Mouse (Mus musculus) retina, postnatal 7 days (tissue): ENCODE data around the gene Prep.

Experiments used
- DNase-seq: peaks from one replicate; pipeline ENCODE4 v3.0.0-alpha.2; 2012; ENCODE audit warnings: low read depth, low spot score

Prep gene

GRCm38 (mm10) chr10:45066931-45067308, at the start of gene Prep:
TSS of gene Prep (plus strand) at chr10:45067203.
- DNase-seq = peak; percentile 74

GRCm38 (mm10) chr10:45017352-45017751, 49.7 kb upstream of the Prep start:
- no peak for DNase-seq

GRCm38 (mm10) chr10:45017851-45018250, 49.2 kb upstream of the Prep start:
- no peak for DNase-seq

- DNase-seq = no peak
These were observed 47.6 kb upstream of the Prep start for GRCm38 (mm10) chr10:45019418-45019817.

DNA sequence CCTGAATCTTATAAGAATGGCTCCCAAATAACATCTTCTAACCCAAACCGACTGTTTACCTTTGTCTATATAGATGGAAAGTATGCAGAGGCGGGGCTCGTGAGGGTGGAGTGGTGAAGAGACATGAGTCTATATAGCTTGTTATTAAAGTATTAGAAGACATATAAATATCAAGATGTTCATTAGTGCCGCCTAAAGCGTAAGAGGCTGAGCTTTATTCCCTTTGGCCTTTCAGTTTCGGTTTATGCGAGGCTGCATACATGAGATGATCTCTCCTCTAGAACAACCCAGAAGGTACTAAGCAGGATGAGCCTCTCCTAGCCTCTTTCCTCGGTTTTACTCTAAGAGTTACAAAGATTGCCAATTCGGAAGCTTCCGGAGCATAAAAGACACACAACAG, 47.2 kb upstream of the Prep start:
- DNase-seq = no peak

- no peak for DNase-seq
These were observed 46.7 kb upstream of the Prep start for GRCm38 (mm10) chr10:45020291-45020690.

DNA sequence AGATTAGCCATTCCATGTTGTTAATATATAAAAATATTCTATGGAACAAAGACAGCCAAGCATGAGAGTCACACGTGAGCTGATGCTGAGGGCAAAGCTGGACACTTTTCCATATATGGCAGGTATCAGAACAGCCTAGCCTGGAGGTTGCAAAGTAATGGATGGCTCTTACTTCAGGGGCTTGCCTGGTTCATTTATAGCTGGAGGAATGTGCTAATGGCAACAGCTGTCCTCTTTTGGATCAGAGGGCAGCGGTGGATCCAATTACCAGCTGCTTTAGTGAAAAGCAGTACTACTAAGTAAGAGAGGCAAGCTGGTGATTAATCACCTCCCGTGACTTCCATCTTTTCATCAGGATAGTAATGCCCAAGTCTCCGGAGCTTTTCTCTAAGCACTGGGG, 41.8 kb upstream of the Prep start:
- no peak for DNase-seq

GRCm38 (mm10) chr10:45026935-45027334, 40.1 kb upstream of the Prep start:
- no peak for DNase-seq

GRCm38 (mm10) chr10:45045268-45045928, 21.6 kb upstream of the Prep start:
- peak; percentile 65 for DNase-seq

- no peak for DNase-seq
These were observed 18.8 kb upstream of the Prep start for GRCm38 (mm10) chr10:45048158-45048557.

- DNase-seq = no peak
These were observed 18.4 kb upstream of the Prep start for GRCm38 (mm10) chr10:45048622-45049021.

DNA sequence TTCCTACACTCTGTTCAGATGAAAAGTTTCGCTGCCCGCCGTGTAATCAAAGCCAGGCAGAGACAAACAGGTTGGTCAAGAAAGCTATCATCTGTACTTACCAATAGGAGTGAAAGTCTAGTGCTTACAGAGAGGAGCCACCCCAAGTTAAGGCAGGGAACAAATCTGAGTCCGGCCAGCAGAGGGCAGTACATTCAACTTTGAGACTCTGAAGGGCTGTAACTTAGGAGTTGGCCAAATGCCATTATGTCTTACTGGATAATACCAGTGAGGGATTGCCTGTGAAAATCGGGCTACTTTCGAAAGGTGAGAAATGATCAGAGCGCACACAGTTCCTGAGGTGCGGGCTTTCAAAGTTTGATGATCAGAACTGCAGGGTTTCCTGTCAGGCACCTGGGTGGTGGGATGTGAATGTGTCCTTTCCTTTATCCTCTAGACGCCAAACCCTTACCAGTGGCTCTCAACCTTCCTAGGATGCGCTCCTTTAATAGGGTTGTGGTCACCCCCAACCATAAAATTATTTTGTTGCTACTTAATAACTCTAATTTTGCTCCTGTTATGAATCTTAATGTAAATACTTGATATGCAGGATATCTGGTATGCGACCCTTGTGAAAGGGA, 15.8 kb upstream of the Prep start:
- peak; percentile 80 for DNase-seq

GRCm38 (mm10) chr10:45058361-45058760, 8.6 kb upstream of the Prep start:
- DNase-seq = no peak

GRCm38 (mm10) chr10:45060841-45061240, 6.2 kb upstream of the Prep start:
- DNase-seq = no peak

DNA sequence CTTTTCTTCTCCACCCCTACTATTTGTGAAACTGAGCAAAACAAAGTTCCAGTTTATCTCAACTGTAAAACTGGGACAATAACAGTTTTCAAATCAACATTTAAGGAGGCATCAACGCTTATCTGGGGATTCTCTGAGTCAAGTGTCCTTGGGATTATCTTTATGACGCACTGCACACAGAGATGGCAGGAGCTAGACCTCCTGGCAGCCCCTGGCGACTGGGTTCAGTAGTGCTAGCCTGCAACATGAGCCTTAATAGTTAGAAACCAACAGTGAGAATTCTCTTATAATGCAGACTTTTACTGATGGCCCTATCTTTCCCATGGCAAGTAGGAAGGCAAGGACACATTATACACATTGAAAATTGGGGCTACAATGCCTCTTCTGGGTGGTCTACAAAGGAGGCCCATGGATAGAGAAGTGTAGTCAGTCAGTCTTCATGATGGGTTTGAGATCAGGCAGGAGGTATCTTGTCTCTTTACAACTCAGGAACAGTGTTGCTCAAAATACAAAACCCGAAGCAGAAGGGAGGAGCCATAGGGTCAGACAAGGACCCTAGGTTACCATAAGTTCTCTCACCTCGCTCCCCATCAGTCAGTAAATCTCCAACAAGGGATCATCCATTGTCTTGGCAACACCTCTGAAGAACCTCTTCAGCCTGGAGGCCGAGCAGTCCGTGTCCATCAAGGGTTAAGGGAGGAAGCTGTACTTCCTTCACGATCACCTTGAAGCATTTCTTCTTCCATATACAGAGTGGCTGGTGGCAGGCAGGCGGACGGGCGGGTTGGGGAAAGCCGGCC, 672 bp upstream of the Prep start:
- no peak for DNase-seq

GRCm38 (mm10) chr10:45067436-45067925, 478 bp downstream of the Prep start:
- no peak for DNase-seq

DNA sequence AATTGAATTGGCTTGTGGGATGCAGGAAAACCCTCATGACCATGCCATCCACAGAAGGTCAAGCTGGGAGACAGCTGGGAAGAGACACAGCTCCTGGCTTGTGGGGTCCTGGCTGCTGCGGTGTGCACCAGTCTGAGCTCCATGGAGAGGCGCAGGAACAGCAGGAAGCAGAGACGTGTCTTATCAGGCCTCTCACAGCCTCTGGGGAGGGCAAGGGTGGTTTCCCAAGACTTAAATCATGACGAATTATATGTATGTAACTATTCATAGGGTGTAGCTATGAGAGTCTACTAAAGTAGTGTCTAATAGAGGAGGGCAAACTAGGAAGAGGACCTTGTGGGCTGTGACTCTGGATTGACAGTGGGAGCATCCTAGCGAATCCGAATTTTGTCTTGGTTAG, 2.6 kb downstream of the Prep start:
- DNase-seq = no peak

GRCm38 (mm10) chr10:45070362-45070761, 3.4 kb downstream of the Prep start:
- DNase-seq = no peak

DNA sequence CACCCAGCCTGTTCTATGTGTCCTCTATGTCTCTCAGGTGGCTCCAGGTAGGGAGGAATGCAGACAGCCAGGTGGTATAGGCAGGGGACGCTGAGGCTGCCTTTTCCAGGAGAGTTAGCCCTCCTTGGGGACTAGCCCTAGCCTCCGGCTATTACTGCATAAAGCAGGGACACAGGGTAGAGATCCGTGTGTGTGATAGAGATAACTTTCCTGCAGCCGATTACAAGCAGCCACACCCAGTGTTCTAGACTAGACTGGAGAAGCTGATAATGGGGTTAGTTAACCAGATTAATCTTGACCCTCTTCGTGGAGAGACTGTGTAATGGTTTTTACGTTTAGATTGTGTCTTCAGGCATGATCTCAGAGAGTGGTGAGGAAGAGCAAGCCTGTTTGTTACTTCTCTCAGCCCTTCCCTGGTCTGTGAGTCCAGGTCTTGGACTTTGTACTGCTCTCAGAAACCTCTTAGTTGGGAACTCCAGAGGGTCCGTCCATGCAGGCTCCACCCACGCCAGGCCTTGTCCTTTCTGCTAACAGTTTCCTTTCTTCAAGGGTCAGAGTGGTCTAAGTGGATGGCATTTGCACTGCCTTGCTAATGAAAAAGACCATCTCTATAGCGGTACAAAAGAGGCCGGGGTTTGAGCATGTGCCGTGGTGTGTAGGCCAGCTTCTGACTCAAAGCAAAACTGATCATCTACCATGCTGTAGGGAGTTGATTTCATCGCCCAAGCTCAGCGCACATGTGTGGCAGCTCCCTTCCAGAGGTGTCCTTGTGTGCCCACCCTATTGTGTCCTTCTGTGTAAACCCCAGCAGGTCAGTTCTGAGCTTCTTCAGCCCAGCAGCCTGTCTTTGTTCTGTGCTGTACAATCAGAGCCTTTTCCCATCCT, 4.2 kb downstream of the Prep start:
- DNase-seq = no peak

GRCm38 (mm10) chr10:45072339-45072738, 5.3 kb downstream of the Prep start:
- DNase-seq = no peak

DNA sequence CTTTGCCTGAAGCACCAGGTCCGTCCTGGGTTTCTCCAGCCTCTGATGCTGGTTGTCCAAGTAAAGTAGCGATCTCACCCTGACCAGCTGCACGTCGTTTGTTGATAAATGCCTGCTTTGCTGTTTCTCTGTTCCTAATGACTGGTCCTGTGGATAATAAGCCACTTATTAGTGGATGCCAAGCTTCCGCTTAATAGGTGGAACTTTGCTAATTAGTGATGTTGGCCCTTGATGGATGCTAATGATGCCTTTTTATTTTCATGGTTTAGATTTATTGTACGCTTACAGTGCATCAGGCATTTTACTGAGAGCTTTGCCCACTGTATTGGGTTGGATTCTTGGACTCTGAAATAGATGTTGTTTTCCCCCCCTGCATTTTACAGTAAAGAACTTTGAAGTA, 7.5 kb downstream of the Prep start:
- no peak for DNase-seq
